Mouse (Mus musculus) erythroblast, adult 5-6 weeks (primary cell): Measurements from ENCODE around the gene Map4k4. TPM values are rescaled to one million over a fixed set of nuclear protein-coding genes. Genes with fewer than 3 reads are reported as not detected.
A peak's percentile ranks its signal among the peaks of the same experiment; 100 is the strongest.

Experiments
- ATAC-seq: replicated peaks from 2 replicates; pipeline ENCODE4 v1.8.0; 2016; ENCODE audit warnings: moderate number of reproducible peaks, mild to moderate bottlenecking, moderate TSS enrichment, inconsistent platforms; ENCODE audit not compliant: poor library complexity, low FRiP score, severe bottlenecking
- total RNA-seq, 2 experiments: library from RNA; stranded (forward) in 1 of 2; stranded (reverse) in 1 of 2; fragments of 150-400 nt in 1 of 2; fragments of 200-764, 138-1000 nt in 1 of 2; gene quantifications; 2 replicates each; pipeline versions ENCODE4 v1.2.3 to v1.2.4; 2015 to 2017; ENCODE audit warnings: low replicate concordance in 2 of 2

Map4k4 gene
- total RNA-seq, 2 experiments from 2014 or later: 15.2 to 19.3 TPM

- no peak for ATAC-seq
Observed at GRCm38 (mm10) chr1:39956712-39957111, 56.0 kb downstream of the Map4k4 start.

GRCm38 (mm10) chr1:39957981-39958380, 57.3 kb downstream of the Map4k4 start:
- no peak for ATAC-seq

GRCm38 (mm10) chr1:39960623-39961022, 59.9 kb downstream of the Map4k4 start:
- ATAC-seq: no peak

- ATAC-seq: no peak
Observed at GRCm38 (mm10) chr1:39961113-39961512, 60.4 kb downstream of the Map4k4 start.

- ATAC-seq: no peak
Observed at GRCm38 (mm10) chr1:39962321-39962720, 61.6 kb downstream of the Map4k4 start.

- no peak for ATAC-seq
Observed at GRCm38 (mm10) chr1:39962840-39963239, 62.1 kb downstream of the Map4k4 start.

- ATAC-seq: no peak
Observed at GRCm38 (mm10) chr1:39963821-39964220, 63.1 kb downstream of the Map4k4 start.

- ATAC-seq: no peak
Observed at GRCm38 (mm10) chr1:39964427-39964826, 63.7 kb downstream of the Map4k4 start.

- ATAC-seq: no peak
Observed at GRCm38 (mm10) chr1:39965461-39965860, 64.7 kb downstream of the Map4k4 start.

- ATAC-seq: peak; percentile 70
Observed at GRCm38 (mm10) chr1:39968999-39969398, 68.3 kb downstream of the Map4k4 start.

GRCm38 (mm10) chr1:39969771-39970406, 69.2 kb downstream of the Map4k4 start:
- ATAC-seq: no peak

- no peak for ATAC-seq
Observed at GRCm38 (mm10) chr1:39972411-39972810, 71.7 kb downstream of the Map4k4 start.

GRCm38 (mm10) chr1:39973911-39974310, 73.2 kb downstream of the Map4k4 start:
- no peak for ATAC-seq

GRCm38 (mm10) chr1:39975005-39975404, 74.3 kb downstream of the Map4k4 start:
- no peak for ATAC-seq

- ATAC-seq: no peak
Observed at GRCm38 (mm10) chr1:39976107-39976506, 75.4 kb downstream of the Map4k4 start.

GRCm38 (mm10) chr1:39976847-39977744, 76.4 kb downstream of the Map4k4 start:
- no peak for ATAC-seq

- ATAC-seq: no peak
Observed at GRCm38 (mm10) chr1:39978781-39979486, 78.2 kb downstream of the Map4k4 start.

- no peak for ATAC-seq
Observed at GRCm38 (mm10) chr1:39980314-39981290, 79.9 kb downstream of the Map4k4 start.

- ATAC-seq: no peak
Observed at GRCm38 (mm10) chr1:39981970-39982369, 81.3 kb downstream of the Map4k4 start.
